In genomic region chr13:53194306-53194705, GRCm38 (mm10) we compare ENCODE assay signal across 22 mouse cellular contexts.
DNase-seq lines count a peak whose midpoint lies in the region; ATAC-seq and TF ChIP-seq lines count a peak whose summit lies in the region.
"Had no signal": no experiment of that assay in that cellular context is flagged by ENCODE, and none has a peak within 500 bp of the region (broad histone marks: within the 10 kb centered on the region; RNA-seq: fewer than 3 reads in every experiment).

No protein-coding gene starts in this region.

- WGBS in forebrain, embryonic 10.5 days: 93% methylated on average over 15 of the region's 15 CpGs
- 92% methylated on average over 15 of the region's 15 CpGs for WGBS in forebrain, embryonic 15.5 days
- 88% methylated on average over 15 of the region's 15 CpGs for WGBS in hindbrain, embryonic 12.5 days
- 88% methylated on average over 15 of the region's 15 CpGs for WGBS in hindbrain, postnatal 0 days
- 89% methylated on average over 15 of the region's 15 CpGs for WGBS in embryonic facial prominence, embryonic 10.5 days
- 78% methylated on average over 15 of the region's 15 CpGs for WGBS in limb, embryonic 12.5 days

- no peak for DNase-seq in forebrain, embryonic 10.5 days (ENCODE audit: extremely low spot score, low spot score)
- DNase-seq in hindbrain, postnatal 0 days (ENCODE audit: low spot score): no peak
- no peak for DNase-seq in embryonic facial prominence, embryonic 10.5 days (ENCODE audit: low spot score)
- no peak for DNase-seq in embryo, embryonic 11 days
- no peak for DNase-seq in cerebellum, adult 9-10 months
- DNase-seq: adrenal gland, postnatal 25 days; cerebellum, adult 18-20 months; forebrain, postnatal 0 days; heart, adult 18-20 months; kidney, adult 8-10 months; midbrain, embryonic 14.5 days; right cerebral cortex, postnatal 4 days; thymus, postnatal 4 days had no signal

- ATAC-seq in forebrain, embryonic 15.5 days (replicated peaks): no peak
- ATAC-seq in hindbrain, embryonic 12.5 days (ENCODE audit: low FRiP score): no peak
- no peak for ATAC-seq in hindbrain, postnatal 0 days
- ATAC-seq in limb, embryonic 12.5 days (ENCODE audit: insufficient number of reproducible peaks, insufficient read depth, low FRiP score, low TSS enrichment, low read depth): 0 out of 2 replicates have a peak, but pooled peaks have one; percentile 4
- ATAC-seq: activated CD4-positive, CD25-positive, alpha-beta regulatory T cell, adult 4 months; CD4-positive, CD25-positive, alpha-beta regulatory T cell, adult 4 months; forebrain, postnatal 0 days had no signal

- no peaks in the 10 kb centered on the region for H3K9me3 ChIP-seq in forebrain, embryonic 10.5 days
- H3K9me3 ChIP-seq in forebrain, embryonic 15.5 days: no peaks in the 10 kb centered on the region
- no peaks in the 10 kb centered on the region for H3K9me3 ChIP-seq in hindbrain, embryonic 12.5 days (replicated peaks)
- no peaks in the 10 kb centered on the region for H3K9me3 ChIP-seq in hindbrain, postnatal 0 days (ENCODE audit: low read length)
- no peaks in the 10 kb centered on the region for H3K9me3 ChIP-seq in embryonic facial prominence, embryonic 10.5 days
- no peaks in the 10 kb centered on the region for H3K9me3 ChIP-seq in limb, embryonic 12.5 days
- H3K9me3 ChIP-seq: hindbrain, embryonic 15.5 days; neural tube, embryonic 15.5 days had no signal

- H3K36me3 ChIP-seq in forebrain, embryonic 10.5 days (replicated peaks): no peaks in the 10 kb centered on the region
- H3K36me3 ChIP-seq in forebrain, embryonic 15.5 days: no peaks in the 10 kb centered on the region
- no peaks in the 10 kb centered on the region for H3K36me3 ChIP-seq in hindbrain, embryonic 12.5 days
- no peaks in the 10 kb centered on the region for H3K36me3 ChIP-seq in hindbrain, postnatal 0 days (ENCODE audit: insufficient read depth, low read length)
- H3K36me3 ChIP-seq in embryonic facial prominence, embryonic 10.5 days (replicated peaks): no peaks in the 10 kb centered on the region
- no peaks in the 10 kb centered on the region for H3K36me3 ChIP-seq in limb, embryonic 12.5 days
- H3K36me3 ChIP-seq: hindbrain, embryonic 15.5 days; neural tube, embryonic 15.5 days had no signal

- no peaks in the 10 kb centered on the region for H3K27me3 ChIP-seq in forebrain, embryonic 10.5 days (ENCODE audit: poor library complexity, severe bottlenecking)
- no peaks in the 10 kb centered on the region for H3K27me3 ChIP-seq in forebrain, embryonic 15.5 days
- H3K27me3 ChIP-seq in hindbrain, embryonic 12.5 days: no peaks in the 10 kb centered on the region
- no peaks in the 10 kb centered on the region for H3K27me3 ChIP-seq in hindbrain, postnatal 0 days (ENCODE audit: insufficient read depth, low read length)
- H3K27me3 ChIP-seq in embryonic facial prominence, embryonic 10.5 days (replicated peaks; ENCODE audit: low read depth, poor library complexity, severe bottlenecking): no peaks in the 10 kb centered on the region
- no peaks in the 10 kb centered on the region for H3K27me3 ChIP-seq in limb, embryonic 12.5 days
- H3K27me3 ChIP-seq: hindbrain, embryonic 15.5 days had no signal

- H3K4me2 ChIP-seq in forebrain, embryonic 15.5 days (replicated peaks): no peak overlapping the region
- no peak overlapping the region for H3K4me2 ChIP-seq in hindbrain, embryonic 12.5 days (replicated peaks)
- H3K4me2 ChIP-seq in hindbrain, postnatal 0 days (ENCODE audit: low read depth, low read length): no peak overlapping the region
- H3K4me2 ChIP-seq in limb, embryonic 12.5 days: peak overlapping the region; percentile 34
- H3K4me2 ChIP-seq: hindbrain, embryonic 15.5 days; neural tube, embryonic 15.5 days had no signal

- H3K9ac ChIP-seq in forebrain, embryonic 15.5 days (replicated peaks): no peak overlapping the region
- no peak overlapping the region for H3K9ac ChIP-seq in hindbrain, embryonic 12.5 days
- no peak overlapping the region for H3K9ac ChIP-seq in hindbrain, postnatal 0 days (replicated peaks; ENCODE audit: low read length)
- 0 out of 2 replicates have a peak overlapping the region, but pooled peaks have one; percentile 0 for H3K9ac ChIP-seq in limb, embryonic 12.5 days (replicated peaks)
- H3K9ac ChIP-seq: forebrain, postnatal 0 days; hindbrain, embryonic 15.5 days; liver, embryonic 14.5 days; neural tube, embryonic 15.5 days had no signal

- H3K4me3 ChIP-seq in forebrain, embryonic 10.5 days: no peak overlapping the region
- H3K4me3 ChIP-seq in forebrain, embryonic 15.5 days: no peak overlapping the region
- no peak overlapping the region for H3K4me3 ChIP-seq in hindbrain, embryonic 12.5 days
- no peak overlapping the region for H3K4me3 ChIP-seq in hindbrain, postnatal 0 days (ENCODE audit: low read length)
- no peak overlapping the region for H3K4me3 ChIP-seq in embryonic facial prominence, embryonic 10.5 days
- H3K4me3 ChIP-seq in limb, embryonic 12.5 days (replicated peaks): no peak overlapping the region
- H3K4me3 ChIP-seq: hindbrain, embryonic 15.5 days; myocyte; neural tube, embryonic 15.5 days had no signal

- peaks cover 69% of the 10 kb centered on the region for H3K4me1 ChIP-seq in forebrain, embryonic 10.5 days
- H3K4me1 ChIP-seq in forebrain, embryonic 15.5 days: peaks cover 25% of the 10 kb centered on the region
- H3K4me1 ChIP-seq in hindbrain, embryonic 12.5 days: peaks cover 28% of the 10 kb centered on the region
- no peaks in the 10 kb centered on the region for H3K4me1 ChIP-seq in hindbrain, postnatal 0 days (ENCODE audit: insufficient read depth, low read length)
- peaks cover 89% of the 10 kb centered on the region for H3K4me1 ChIP-seq in embryonic facial prominence, embryonic 10.5 days
- H3K4me1 ChIP-seq in limb, embryonic 12.5 days (replicated peaks): peaks cover 95% of the 10 kb centered on the region
- H3K4me1 ChIP-seq: hindbrain, embryonic 15.5 days had no signal

- no peak for TF ChIP-seq CTCF in hindbrain, postnatal 0 days (IDR thresholded peaks at IDR 0.05; ENCODE audit: low read depth)

- peak overlapping the region; percentile 20; the same call in 1 of the 2 replicates for H3K27ac ChIP-seq in forebrain, embryonic 10.5 days
- H3K27ac ChIP-seq in forebrain, embryonic 15.5 days (replicated peaks): no peak overlapping the region; the same call in 1 of the 2 replicates
- 0 out of 2 replicates have a peak overlapping the region, but pooled peaks have one; percentile 7 for H3K27ac ChIP-seq in hindbrain, embryonic 12.5 days
- H3K27ac ChIP-seq in hindbrain, postnatal 0 days: no peak overlapping the region
- peak overlapping the region; percentile 22 for H3K27ac ChIP-seq in embryonic facial prominence, embryonic 10.5 days (replicated peaks)
- peak overlapping the region; percentile 94 for H3K27ac ChIP-seq in limb, embryonic 12.5 days
- H3K27ac ChIP-seq: hindbrain, embryonic 15.5 days; liver, embryonic 14.5 days; neural tube, embryonic 15.5 days had no signal

Comparison
In these comparisons a context has a peak if more than half of its experiments do, and no peak if none do; other contexts are left out.
1. H3K27ac ChIP-seq: peak in forebrain, embryonic 10.5 days (single experiment), hindbrain, embryonic 12.5 days (single experiment), embryonic facial prominence, embryonic 10.5 days (single experiment) and limb, embryonic 12.5 days (single experiment); none in forebrain, embryonic 15.5 days (single experiment) and hindbrain, postnatal 0 days (single experiment).